Mouse (Mus musculus) frontal cortex, postnatal 14 days (tissue): ENCODE measurements around the gene Cma1.
"Not testable (repeated sequence)": the region's sequence is repeated elsewhere in the genome, so short reads cannot be mapped to it uniquely, and the experiment has no call there.

Source experiments
- DNase-seq, 2 experiments: peaks; one replicate each; pipeline ENCODE4 v3.0.0; 2022; ENCODE audit warnings: low spot score in 2 of 2

Cma1 gene

GRCm38 (mm10) chr14:55944575-55944974 lies at the start of gene Cma1:
TSS of gene Cma1 (minus strand) at chr14:55944675.
- no peak for DNase-seq

GRCm38 (mm10) chr14:55987464-55987863 lies 43.0 kb upstream of the Cma1 start:
- not testable (repeated sequence) for DNase-seq

GRCm38 (mm10) chr14:55963900-55964299 lies 19.4 kb upstream of the Cma1 start:
- DNase-seq: not testable (repeated sequence)

GRCm38 (mm10) chr14:55963263-55963662 lies 18.8 kb upstream of the Cma1 start:
- no peak for DNase-seq

- DNase-seq: no peak
Measured at GRCm38 (mm10) chr14:55950346-55951030, 6.0 kb upstream of the Cma1 start, which contains the start of gene Cma2. TSS of gene Cma2 (plus strand) at chr14:55950980.

- no peak for DNase-seq
Measured at GRCm38 (mm10) chr14:55946269-55946969, 1.9 kb upstream of the Cma1 start.

GRCm38 (mm10) chr14:55943601-55944000 lies 874 bp downstream of the Cma1 start:
- no peak for DNase-seq

GRCm38 (mm10) chr14:55940070-55940800 lies 4.2 kb downstream of the Cma1 start:
- DNase-seq: no peak

GRCm38 (mm10) chr14:55933586-55933985 lies 10.9 kb downstream of the Cma1 start:
- DNase-seq: no peak

- no peak for DNase-seq
Measured at GRCm38 (mm10) chr14:55929263-55929997, 15.0 kb downstream of the Cma1 start.

GRCm38 (mm10) chr14:55926847-55927246 lies 17.6 kb downstream of the Cma1 start:
- no peak for DNase-seq

- no peak for DNase-seq
Measured at GRCm38 (mm10) chr14:55922475-55923232, 21.8 kb downstream of the Cma1 start.

GRCm38 (mm10) chr14:55918240-55919082 lies 26.0 kb downstream of the Cma1 start:
- DNase-seq: peak in 1 of 2 experiments; percentile 61

GRCm38 (mm10) chr14:55913406-55913805 lies 31.1 kb downstream of the Cma1 start:
- DNase-seq: no peak

- no peak for DNase-seq
Measured at GRCm38 (mm10) chr14:55905518-55905917, 39.0 kb downstream of the Cma1 start.

GRCm38 (mm10) chr14:55900414-55900755 lies 44.1 kb downstream of the Cma1 start:
- DNase-seq: no peak

- DNase-seq: peak; percentile 76 to 82
Measured at GRCm38 (mm10) chr14:55899701-55900413, 44.6 kb downstream of the Cma1 start, which contains the start of gene Sdr39u1. TSS of gene Sdr39u1 (minus strand) at chr14:55900293.

- no peak for DNase-seq
Measured at GRCm38 (mm10) chr14:55898947-55899346, 45.5 kb downstream of the Cma1 start.

- no peak for DNase-seq
Measured at GRCm38 (mm10) chr14:55897671-55898070, 46.8 kb downstream of the Cma1 start.
